Mouse (Mus musculus) kidney, embryonic 15.5 days (tissue): ENCODE data around the gene Elmo1. TPM values are rescaled to one million over a fixed set of nuclear protein-coding genes. Genes with fewer than 3 reads are reported as not detected.

Experiments used
- ATAC-seq: fragments of 200-750 bp; cut with Nextera tagmentation; replicated peaks from 2 replicates; pipeline ENCODE4 v1.8.0; 2017; ENCODE audit warnings: moderate TSS enrichment; ENCODE audit not compliant: low FRiP score
- H3K27ac ChIP-seq: fragments of 300-500 bp; sonication (generic); 2 replicates; pipeline ENCODE4 v1.5.1; 2015; ENCODE audit warnings: mild to moderate bottlenecking, inconsistent platforms
- H3K27me3 ChIP-seq: fragments of 300-500 bp; sonication (generic); 2 replicates; pipeline ENCODE4 v1.6.1; 2015; ENCODE audit warnings: inconsistent platforms
- H3K36me3 ChIP-seq: fragments of 300-500 bp; sonication (generic); 2 replicates; pipeline ENCODE4 v1.6.1; 2015; ENCODE audit warnings: inconsistent platforms
- H3K4me1 ChIP-seq: fragments of 300-500 bp; sonication (generic); 2 replicates; pipeline ENCODE4 v1.6.1; 2015; ENCODE audit warnings: inconsistent platforms
- H3K4me2 ChIP-seq: fragments of 300-500 bp; sonication (generic); 2 replicates; pipeline ENCODE4 v1.6.1; 2015; ENCODE audit warnings: moderate library complexity, mild to moderate bottlenecking, inconsistent platforms
- H3K4me3 ChIP-seq: fragments of 300-500 bp; sonication (generic); replicated peaks from 2 replicates; pipeline ENCODE4 v1.5.1; 2015; ENCODE audit warnings: mild to moderate bottlenecking, inconsistent platforms
- H3K9ac ChIP-seq: fragments of 300-500 bp; sonication (generic); 2 replicates; pipeline ENCODE4 v1.6.1; 2015; ENCODE audit warnings: mild to moderate bottlenecking, inconsistent platforms
- H3K9me3 ChIP-seq: fragments of 300-500 bp; sonication (generic); replicated peaks from 2 replicates; pipeline ENCODE4 v1.6.1; 2016; ENCODE audit warnings: inconsistent platforms
- WGBS: fragments of 180-500 bp; shearing (Covaris S2); methylation state at CpG from one replicate; pipeline ENCODE4 v1.1.7; 2015; ENCODE audit warnings: mixed read lengths; 5-methylcytosine and 5-hydroxymethylcytosine counted together
- polyA plus RNA-seq: library from polyadenylated mRNA; unstranded; fragments of >200 nt; fragmentation: Nextera tagmentation; extraction: Ambion mirVana; gene quantifications from 2 replicates; pipeline ENCODE4 v1.2.1, GENCODE M21; 2015

The Elmo1 gene
- polyA plus RNA-seq, 1 experiment from 2014 or later = 16.1 TPM

DNA sequence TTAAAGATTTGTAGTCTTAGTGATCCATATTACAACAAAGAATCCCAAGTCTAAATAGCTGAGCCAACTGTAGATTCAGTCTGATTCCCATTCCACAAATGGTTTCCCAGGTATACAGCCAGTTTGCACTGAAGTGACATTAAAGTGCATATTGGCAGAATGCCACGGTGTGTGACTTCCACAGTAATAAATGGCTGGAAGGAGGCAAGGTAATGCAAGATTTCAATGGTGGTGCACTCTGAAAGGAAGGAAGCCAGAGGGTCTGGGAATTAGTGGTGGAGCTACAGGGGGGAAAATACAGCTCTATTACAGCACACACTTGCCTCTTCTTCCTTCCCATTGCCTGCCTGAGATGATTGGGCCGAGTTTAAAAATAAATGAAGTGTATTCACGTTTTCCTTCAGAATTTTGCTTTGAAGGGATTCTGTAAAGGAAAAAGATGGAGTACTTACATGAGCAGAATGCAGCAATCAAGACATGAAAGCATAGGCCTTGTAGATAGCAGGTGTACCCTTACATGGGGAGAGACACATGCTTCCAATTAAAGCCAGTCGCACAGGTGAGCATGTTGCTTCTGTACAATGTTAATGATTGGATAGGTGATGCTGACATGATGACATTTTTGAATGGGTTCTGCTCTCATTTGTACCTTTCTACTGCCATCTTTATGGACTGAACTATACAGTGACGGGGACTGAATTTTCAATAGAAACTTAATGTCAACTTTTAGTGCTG is 400.6 kb downstream of the Elmo1 start:
- Histone ChIP-seq H3K36me3 (no peaks in the 10 kb centered on the region), H3K4me3 (no peak overlapping the region), H3K27ac (no peak overlapping the region), H3K9ac (no peak overlapping the region), H3K4me2 (no peak overlapping the region), H3K27me3 (no peaks in the 10 kb centered on the region), H3K9me3 (no peaks in the 10 kb centered on the region), H3K4me1 (no peaks in the 10 kb centered on the region)
- no peak for ATAC-seq
- 81% methylated on average over 5 of the region's 5 CpGs for WGBS

DNA sequence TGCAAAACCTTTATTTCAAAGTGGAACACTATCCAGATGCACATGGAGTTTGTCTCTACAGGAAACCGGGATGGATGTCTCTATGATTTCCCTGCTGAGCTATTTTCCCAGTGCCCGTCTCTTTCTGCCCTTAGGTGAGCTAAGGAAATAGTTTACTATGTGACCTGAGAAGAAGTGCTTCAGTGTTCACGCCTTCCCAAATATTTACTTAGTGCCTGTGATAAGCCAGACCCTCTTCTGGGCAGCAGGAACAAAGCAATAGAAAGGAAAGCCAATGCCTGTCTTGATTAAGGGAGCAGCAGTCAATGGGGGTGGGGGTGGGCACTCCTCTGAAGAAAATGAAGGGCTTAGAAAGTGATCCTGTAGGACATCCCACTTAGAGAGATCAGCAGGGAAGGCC is 401.3 kb downstream of the Elmo1 start:
- no peaks in the 10 kb centered on the region for H3K4me1 ChIP-seq
- no peak for ATAC-seq

DNA sequence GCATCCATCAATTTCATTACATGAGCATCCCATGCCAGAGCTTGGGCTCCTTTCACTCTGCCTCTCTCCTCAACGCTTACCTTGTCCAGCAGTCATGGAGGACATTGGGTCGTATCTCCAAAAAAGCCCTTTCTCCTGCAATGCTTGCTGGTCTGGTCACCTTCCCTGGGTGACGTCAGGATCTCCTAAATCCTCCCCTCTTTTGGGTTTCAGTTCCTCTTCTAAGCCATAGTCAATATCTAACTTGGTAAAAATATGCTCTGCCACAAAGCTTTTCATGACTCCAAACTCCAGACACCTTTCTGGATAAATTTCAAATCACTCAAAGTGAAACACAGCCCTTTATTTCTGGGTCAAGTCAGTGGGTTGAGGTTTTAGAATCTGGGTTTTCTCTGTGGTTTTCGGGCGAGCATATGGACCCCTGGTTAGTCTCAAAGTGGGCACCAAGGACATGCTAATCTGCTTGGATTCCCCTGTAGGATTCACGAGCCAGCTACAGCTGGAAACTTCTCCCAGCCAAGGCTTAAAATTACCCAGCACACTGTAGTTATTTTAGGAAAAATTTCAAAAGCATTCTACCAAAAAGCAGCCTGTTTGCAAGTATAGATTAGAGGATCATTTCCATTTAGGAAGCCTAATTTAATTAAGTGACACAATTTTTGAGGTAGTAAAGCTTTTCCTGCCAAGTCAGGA is 403.8 kb downstream of the Elmo1 start:
- 86% methylated on average over 6 of the region's 6 CpGs for WGBS

More for the DNA sequence above, 401.3 kb downstream of the Elmo1 start:
- H3K4me3 ChIP-seq = no peak overlapping the region
- H3K9me3 ChIP-seq = no peaks in the 10 kb centered on the region
- 61% methylated on average over 3 of the region's 3 CpGs for WGBS
- no peak overlapping the region for H3K4me2 ChIP-seq
- H3K27ac ChIP-seq = no peak overlapping the region
- H3K9ac ChIP-seq = no peak overlapping the region
- no peaks in the 10 kb centered on the region for H3K36me3 ChIP-seq
- no peaks in the 10 kb centered on the region for H3K27me3 ChIP-seq

DNA sequence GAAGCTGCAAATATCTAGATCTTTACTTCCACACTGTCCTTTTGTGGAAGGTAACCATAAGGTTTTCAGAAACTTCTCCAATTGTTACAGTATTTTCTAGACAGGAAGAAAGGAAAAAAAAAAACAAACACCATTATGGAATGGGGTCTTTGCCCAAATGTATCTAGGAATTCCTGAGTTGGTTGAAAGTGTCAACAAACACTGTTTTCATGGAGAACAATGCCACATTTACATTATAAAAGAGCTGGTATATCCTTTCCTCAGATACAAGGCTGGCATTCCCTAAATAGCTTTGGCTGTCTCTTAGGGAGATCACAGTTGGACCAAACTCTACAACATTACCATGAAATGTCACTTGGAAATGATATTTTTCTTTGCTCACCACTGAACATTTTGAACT is 411.5 kb downstream of the Elmo1 start:
- Histone ChIP-seq H3K4me2 (no peak overlapping the region), H3K4me3 (no peak overlapping the region), H3K27me3 (no peaks in the 10 kb centered on the region), H3K9ac (no peak overlapping the region), H3K9me3 (no peaks in the 10 kb centered on the region), H3K27ac (no peak overlapping the region), H3K4me1 (no peaks in the 10 kb centered on the region), H3K36me3 (no peaks in the 10 kb centered on the region)
- ATAC-seq = no peak

More for the DNA sequence above, 403.8 kb downstream of the Elmo1 start:
- ATAC-seq = no peak
- no peaks in the 10 kb centered on the region for H3K27me3 ChIP-seq
- H3K9me3 ChIP-seq = no peaks in the 10 kb centered on the region
- H3K4me3 ChIP-seq = no peak overlapping the region
- no peaks in the 10 kb centered on the region for H3K4me1 ChIP-seq
- no peak overlapping the region for H3K4me2 ChIP-seq
- H3K36me3 ChIP-seq = no peaks in the 10 kb centered on the region
- H3K9ac ChIP-seq = no peak overlapping the region
- H3K27ac ChIP-seq = no peak overlapping the region

DNA sequence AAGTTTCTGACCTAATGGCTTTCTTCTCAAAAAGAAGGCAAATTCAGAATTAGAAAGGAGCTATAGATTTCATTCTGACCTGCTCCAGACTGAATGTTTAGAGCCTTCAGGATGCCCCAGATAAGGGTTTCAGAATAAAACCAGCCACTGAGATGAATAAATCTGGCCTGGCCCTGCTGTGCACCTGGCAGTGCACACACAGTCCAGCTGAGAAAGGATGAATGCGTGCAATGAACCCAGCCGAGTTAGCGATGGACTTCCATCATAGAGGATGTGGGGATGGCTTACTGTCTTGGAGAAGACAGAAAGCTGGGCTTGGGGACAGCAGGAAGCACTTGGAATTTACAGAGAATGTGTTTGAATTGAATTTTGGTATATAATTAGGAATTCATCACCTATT is 413.0 kb downstream of the Elmo1 start:
- no peak overlapping the region for H3K9ac ChIP-seq
- no peaks in the 10 kb centered on the region for H3K36me3 ChIP-seq
- H3K4me2 ChIP-seq = no peak overlapping the region
- H3K9me3 ChIP-seq = no peaks in the 10 kb centered on the region
- no peak overlapping the region for H3K27ac ChIP-seq
- no peak overlapping the region for H3K4me3 ChIP-seq
- H3K27me3 ChIP-seq = no peaks in the 10 kb centered on the region
- no peak for ATAC-seq
- H3K4me1 ChIP-seq = no peaks in the 10 kb centered on the region
- 85% methylated on average over 3 of the region's 3 CpGs for WGBS

DNA sequence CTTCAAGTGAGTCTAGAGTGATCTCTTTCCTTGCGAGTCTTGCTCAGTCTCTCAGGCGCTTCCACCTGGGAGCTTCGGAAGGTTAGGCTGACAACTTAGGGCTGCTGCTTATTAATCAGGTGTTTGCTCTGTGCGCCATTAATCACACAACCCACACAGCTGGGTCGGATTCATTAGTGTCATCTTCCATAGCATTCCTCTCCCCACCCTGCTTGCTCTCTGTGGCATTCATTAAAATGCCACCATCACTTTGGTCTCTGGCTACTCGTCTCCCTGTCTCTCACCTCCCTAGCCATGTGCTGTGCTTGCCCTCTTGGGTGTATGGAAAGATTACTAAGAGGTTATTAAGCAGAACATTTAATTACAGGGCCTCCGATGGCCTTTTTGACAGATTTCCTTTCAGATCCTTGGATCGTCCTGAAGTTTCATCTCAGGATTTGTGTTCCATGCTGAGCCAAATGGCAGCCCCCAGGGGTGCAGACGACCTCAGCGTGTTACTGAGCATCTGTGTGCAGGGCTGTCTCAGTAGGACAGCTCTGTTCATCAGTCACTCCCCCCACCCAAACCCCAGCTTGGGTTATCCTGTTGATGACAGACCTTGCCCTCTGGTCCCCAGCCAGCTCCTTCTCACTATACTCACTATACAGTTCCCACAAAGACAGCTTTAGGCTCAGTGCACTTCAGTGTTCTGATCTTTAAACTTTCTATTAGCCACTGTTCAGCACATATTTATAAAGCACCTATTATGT is 417.2 kb downstream of the Elmo1 start:
- Histone ChIP-seq H3K36me3 (no peaks in the 10 kb centered on the region), H3K27ac (no peak overlapping the region), H3K9ac (no peak overlapping the region), H3K27me3 (no peaks in the 10 kb centered on the region), H3K4me2 (no peak overlapping the region), H3K9me3 (no peaks in the 10 kb centered on the region), H3K4me3 (no peak overlapping the region), H3K4me1 (0 out of 2 replicates have a peak, but pooled peaks cover 1% of the 10 kb centered on the region)
- WGBS = 43% methylated on average over 10 of the region's 10 CpGs
- 0 out of 2 replicates have a peak, but pooled peaks have one; percentile 52 for ATAC-seq

- no peak overlapping the region for H3K4me2 ChIP-seq
- H3K27ac ChIP-seq = no peak overlapping the region
- H3K36me3 ChIP-seq = no peaks in the 10 kb centered on the region
- 91% methylated on average over 4 of the region's 4 CpGs for WGBS
- H3K27me3 ChIP-seq = no peaks in the 10 kb centered on the region
- no peak for ATAC-seq
- H3K9ac ChIP-seq = no peak overlapping the region
- no peaks in the 10 kb centered on the region for H3K9me3 ChIP-seq
- no peak overlapping the region for H3K4me3 ChIP-seq
- 0 out of 2 replicates have a peak, but pooled peaks cover 6% of the 10 kb centered on the region for H3K4me1 ChIP-seq
Measured at GRCm38 (mm10) chr13:20511026-20511425, 420.6 kb downstream of the Elmo1 start.

DNA sequence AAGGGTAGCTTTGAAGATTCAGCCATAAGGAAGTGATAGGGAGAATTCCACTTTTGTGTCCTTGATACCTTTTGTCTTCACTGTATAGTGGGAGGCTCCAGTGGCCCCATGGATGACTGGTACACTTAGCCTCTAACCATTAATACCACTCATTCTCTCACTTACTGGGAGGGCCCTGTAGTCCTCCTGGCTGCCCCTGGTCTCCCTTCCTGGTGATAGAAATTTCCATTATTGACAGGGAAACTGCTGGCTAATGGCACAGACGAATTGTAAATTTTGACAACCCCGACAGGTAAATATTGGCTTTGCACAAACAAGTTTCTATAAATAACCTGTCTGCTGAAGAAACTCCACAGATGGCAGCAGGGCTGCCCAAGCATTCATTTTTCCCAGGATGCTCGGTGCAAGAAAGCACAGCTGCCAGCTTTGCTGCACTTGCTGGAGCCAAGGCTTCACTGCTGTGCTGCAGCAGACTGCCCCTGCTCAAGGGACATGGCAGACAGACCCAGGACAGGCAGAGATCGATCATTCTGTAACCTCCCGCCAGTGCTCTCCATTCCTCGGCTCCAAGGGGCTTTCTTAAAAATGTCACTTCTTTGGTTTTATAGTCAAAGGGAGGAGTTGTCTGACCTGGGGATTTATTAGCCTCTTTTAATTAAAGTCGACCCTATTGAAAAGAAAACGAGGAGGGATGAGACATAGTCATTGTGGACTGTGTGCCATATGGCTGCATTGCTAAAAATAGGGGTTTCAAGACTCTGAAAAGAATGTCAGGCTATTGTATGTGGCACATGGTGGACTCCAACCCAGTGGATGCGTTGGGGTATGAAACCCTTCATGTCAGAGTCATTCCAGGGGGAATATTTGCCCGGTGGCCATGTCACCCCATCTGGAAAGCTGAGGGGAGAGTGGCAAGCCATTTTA is 422.2 kb downstream of the Elmo1 start:
- Histone ChIP-seq H3K9me3 (no peaks in the 10 kb centered on the region), H3K4me2 (no peak overlapping the region), H3K4me3 (no peak overlapping the region), H3K4me1 (0 out of 2 replicates have a peak, but pooled peaks cover 6% of the 10 kb centered on the region), H3K9ac (no peak overlapping the region), H3K27me3 (no peaks in the 10 kb centered on the region), H3K27ac (no peak overlapping the region), H3K36me3 (no peaks in the 10 kb centered on the region)
- 31% methylated on average over 10 of the region's 10 CpGs for WGBS
- peak; percentile 57 for ATAC-seq

- H3K27ac ChIP-seq = no peak overlapping the region
- no peaks in the 10 kb centered on the region for H3K9me3 ChIP-seq
- H3K9ac ChIP-seq = no peak overlapping the region
- 0 out of 2 replicates have a peak, but pooled peaks cover 6% of the 10 kb centered on the region for H3K4me1 ChIP-seq
- WGBS = 91% methylated on average over 3 of the region's 3 CpGs
- H3K36me3 ChIP-seq = no peaks in the 10 kb centered on the region
- no peak for ATAC-seq
- no peak overlapping the region for H3K4me2 ChIP-seq
- H3K4me3 ChIP-seq = no peak overlapping the region
- no peaks in the 10 kb centered on the region for H3K27me3 ChIP-seq
Measured at GRCm38 (mm10) chr13:20514721-20515120, 424.3 kb downstream of the Elmo1 start.

GRCm38 (mm10) chr13:20516096-20516495 is 425.7 kb downstream of the Elmo1 start:
- H3K27ac ChIP-seq = no peak overlapping the region
- H3K4me3 ChIP-seq = no peak overlapping the region
- 71% methylated on average over 4 of the region's 4 CpGs for WGBS
- 0 out of 2 replicates have a peak, but pooled peaks cover 6% of the 10 kb centered on the region for H3K4me1 ChIP-seq
- no peaks in the 10 kb centered on the region for H3K27me3 ChIP-seq
- H3K4me2 ChIP-seq = no peak overlapping the region
- H3K9ac ChIP-seq = no peak overlapping the region
- no peaks in the 10 kb centered on the region for H3K9me3 ChIP-seq
- no peak for ATAC-seq
- no peaks in the 10 kb centered on the region for H3K36me3 ChIP-seq

DNA sequence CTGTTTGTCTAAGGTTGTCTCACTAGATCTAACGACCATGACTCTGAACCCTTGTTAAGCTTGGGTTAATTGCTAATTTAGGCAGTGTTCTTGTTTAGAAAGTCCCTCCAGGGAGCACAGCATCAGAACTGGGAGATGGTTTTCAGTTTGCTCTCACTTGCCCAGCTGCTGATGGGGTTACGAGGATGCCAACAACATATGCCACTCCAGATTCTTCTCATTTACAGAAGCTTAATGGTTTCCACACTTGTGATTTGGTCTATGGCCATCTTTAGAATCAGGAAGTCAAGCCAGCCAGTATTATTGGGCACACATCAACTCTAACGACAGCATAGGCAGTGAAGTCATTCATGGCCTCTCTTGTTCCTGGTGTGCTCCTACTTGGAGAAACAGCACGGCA is 427.3 kb downstream of the Elmo1 start:
- no peak for ATAC-seq
- Histone ChIP-seq H3K27me3 (no peaks in the 10 kb centered on the region), H3K9me3 (no peaks in the 10 kb centered on the region), H3K9ac (no peak overlapping the region), H3K27ac (no peak overlapping the region), H3K4me1 (0 out of 2 replicates have a peak, but pooled peaks cover 3% of the 10 kb centered on the region), H3K4me3 (no peak overlapping the region), H3K36me3 (no peaks in the 10 kb centered on the region), H3K4me2 (no peak overlapping the region)
- WGBS = 77% methylated on average over 4 of the region's 4 CpGs
